Mouse (Mus musculus): Measurements from ENCODE around the gene Rrp1b. TPM values are rescaled to one million over a fixed set of nuclear protein-coding genes. Genes with fewer than 3 reads are reported as not detected.

Gene Rrp1b
- polyA plus RNA-seq, 1 experiment from 2014 or later = 38.0 TPM

- no peak overlapping the region for H3K27ac ChIP-seq
- no peaks in the 10 kb centered on the region for H3K9me3 ChIP-seq (replicated peaks; ENCODE audit: low read length)
- no peak for TF ChIP-seq CTCF (IDR thresholded peaks at IDR 0.05; ENCODE audit: low read depth)
- H3K36me3 ChIP-seq (ENCODE audit: insufficient read depth, low read length) = no peaks in the 10 kb centered on the region
- no peaks in the 10 kb centered on the region for H3K27me3 ChIP-seq (ENCODE audit: insufficient read depth, low read length)
- H3K9ac ChIP-seq (ENCODE audit: low read depth, low read length) = no peak overlapping the region
- no peak overlapping the region for H3K4me2 ChIP-seq (ENCODE audit: low read length)
- H3K4me1 ChIP-seq (replicated peaks; ENCODE audit: insufficient read depth, low read length) = no peaks in the 10 kb centered on the region
- DNase-seq (ENCODE audit: low spot score) (no peak), ATAC-seq (replicated peaks; ENCODE audit: low FRiP score, low read depth) (no peak)
- no peak overlapping the region for H3K4me3 ChIP-seq (replicated peaks; ENCODE audit: low read depth, low read length)
These were observed 22.2 kb upstream of the Rrp1b start for GRCm38 (mm10) chr17:32013659-32014058.

DNA sequence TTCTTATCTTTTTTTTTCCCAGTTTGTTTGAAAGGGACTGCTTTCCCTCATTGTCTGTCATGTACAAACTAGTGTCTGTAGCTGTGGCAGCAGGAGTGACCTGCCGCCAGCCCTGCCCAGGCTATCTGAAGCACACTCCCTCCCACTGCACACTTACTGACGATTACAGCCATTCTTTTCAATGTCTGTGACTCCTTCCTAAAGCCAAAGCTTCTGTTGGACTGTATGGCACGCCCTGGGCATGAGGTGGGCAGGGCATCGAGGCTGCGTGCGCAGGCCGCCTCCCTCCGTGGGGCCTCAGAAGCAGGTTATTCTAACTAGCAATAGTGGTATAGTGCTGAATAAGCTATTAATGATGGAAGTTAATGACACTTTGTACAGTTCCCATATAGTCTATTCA is 19.4 kb upstream of the Rrp1b start:
- no peak overlapping the region for H3K4me3 ChIP-seq (replicated peaks; ENCODE audit: low read depth, low read length)
- no peak overlapping the region for H3K9ac ChIP-seq (ENCODE audit: low read depth, low read length)
- TF ChIP-seq CTCF (IDR thresholded peaks at IDR 0.05; ENCODE audit: low read depth) = no peak
- no peaks in the 10 kb centered on the region for H3K9me3 ChIP-seq (replicated peaks; ENCODE audit: low read length)
- no peaks in the 10 kb centered on the region for H3K27me3 ChIP-seq (ENCODE audit: insufficient read depth, low read length)
- no peak for DNase-seq (ENCODE audit: low spot score)
- H3K27ac ChIP-seq = no peak overlapping the region
- 87% methylated on average over 8 of the region's 8 CpGs for WGBS
- no peak for ATAC-seq (replicated peaks; ENCODE audit: low FRiP score, low read depth)
- no peaks in the 10 kb centered on the region for H3K36me3 ChIP-seq (ENCODE audit: insufficient read depth, low read length)
- H3K4me1 ChIP-seq (replicated peaks; ENCODE audit: insufficient read depth, low read length) = no peaks in the 10 kb centered on the region
- H3K4me2 ChIP-seq (ENCODE audit: low read length) = no peak overlapping the region

GRCm38 (mm10) chr17:32018127-32018894 is 17.6 kb upstream of the Rrp1b start:
- ATAC-seq (replicated peaks; ENCODE audit: low FRiP score, low read depth) (no peak), DNase-seq (ENCODE audit: low spot score) (no peak)
- Histone ChIP-seq H3K4me1 (replicated peaks; ENCODE audit: insufficient read depth, low read length) (no peaks in the 10 kb centered on the region), H3K27me3 (ENCODE audit: insufficient read depth, low read length) (no peaks in the 10 kb centered on the region), H3K4me2 (ENCODE audit: low read length) (no peak overlapping the region), H3K27ac (no peak overlapping the region), H3K9me3 (replicated peaks; ENCODE audit: low read length) (no peaks in the 10 kb centered on the region), H3K4me3 (replicated peaks; ENCODE audit: low read depth, low read length) (no peak overlapping the region), H3K36me3 (ENCODE audit: insufficient read depth, low read length) (no peaks in the 10 kb centered on the region), H3K9ac (ENCODE audit: low read depth, low read length) (no peak overlapping the region)
- WGBS = 78% methylated on average over 5 of the region's 5 CpGs
- no peak for TF ChIP-seq CTCF (IDR thresholded peaks at IDR 0.05; ENCODE audit: low read depth)

DNA sequence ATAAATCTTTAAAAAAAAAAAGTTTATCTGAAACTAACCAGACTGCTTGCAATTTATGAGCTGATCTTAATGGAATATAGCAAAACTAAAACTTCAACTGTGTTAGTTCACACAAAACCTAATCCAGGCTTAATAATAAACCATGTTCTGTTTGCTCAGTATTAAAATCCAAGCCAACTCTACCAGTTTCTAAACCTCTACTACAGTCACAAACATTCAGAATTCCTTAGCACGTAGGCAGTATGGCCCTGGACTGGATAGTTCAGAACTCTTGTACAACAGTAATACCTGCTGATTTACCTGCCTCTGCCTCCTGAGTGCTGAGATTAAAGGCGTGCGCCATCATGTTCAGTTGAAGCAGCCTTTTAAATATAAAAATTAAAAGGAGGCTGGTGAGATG is 13.9 kb upstream of the Rrp1b start:
- 87% methylated on average over 3 of the region's 3 CpGs for WGBS
- Histone ChIP-seq H3K9me3 (replicated peaks; ENCODE audit: low read length) (no peaks in the 10 kb centered on the region), H3K4me3 (replicated peaks; ENCODE audit: low read depth, low read length) (no peak overlapping the region), H3K4me1 (replicated peaks; ENCODE audit: insufficient read depth, low read length) (peaks cover 9% of the 10 kb centered on the region; the same call in 1 of the 2 replicates), H3K27ac (no peak overlapping the region), H3K36me3 (ENCODE audit: insufficient read depth, low read length) (no peaks in the 10 kb centered on the region), H3K9ac (ENCODE audit: low read depth, low read length) (no peak overlapping the region), H3K4me2 (ENCODE audit: low read length) (no peak overlapping the region), H3K27me3 (ENCODE audit: insufficient read depth, low read length) (no peaks in the 10 kb centered on the region)
- DNase-seq (ENCODE audit: low spot score) = no peak
- no peak for ATAC-seq (replicated peaks; ENCODE audit: low FRiP score, low read depth)
- TF ChIP-seq CTCF (IDR thresholded peaks at IDR 0.05; ENCODE audit: low read depth) = no peak

DNA sequence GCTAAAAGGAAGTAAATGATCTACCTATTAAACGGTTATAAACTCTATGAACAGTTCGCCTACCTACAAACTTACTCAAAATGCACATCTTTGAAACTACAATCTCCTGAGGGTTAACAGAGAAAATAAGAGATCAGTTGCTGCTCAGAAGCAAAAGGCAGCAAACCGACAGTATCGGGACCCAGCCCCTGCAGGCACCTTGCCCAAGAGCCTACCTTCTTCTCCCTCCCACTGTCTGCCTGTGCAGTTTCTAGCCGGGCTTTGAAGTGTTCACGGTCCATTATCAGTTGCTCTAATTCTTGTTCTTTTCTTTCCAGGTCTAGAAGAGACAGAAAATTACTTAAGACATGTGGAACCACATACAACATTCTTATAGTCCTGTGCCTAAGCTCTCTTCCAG is 13.3 kb upstream of the Rrp1b start:
- H3K27ac ChIP-seq = peak overlapping the region; percentile 31; the same call in 1 of the 2 replicates

GRCm38 (mm10) chr17:32023088-32023487 is 12.8 kb upstream of the Rrp1b start:
- no peaks in the 10 kb centered on the region for H3K36me3 ChIP-seq (ENCODE audit: insufficient read depth, low read length)
- no peak overlapping the region for H3K4me2 ChIP-seq (ENCODE audit: low read length)
- no peaks in the 10 kb centered on the region for H3K27me3 ChIP-seq (ENCODE audit: insufficient read depth, low read length)
- no peaks in the 10 kb centered on the region for H3K9me3 ChIP-seq (replicated peaks; ENCODE audit: low read length)
- WGBS = 60% methylated on average over 8 of the region's 8 CpGs
- ATAC-seq (replicated peaks; ENCODE audit: low FRiP score, low read depth) = no peak
- no peak for DNase-seq (ENCODE audit: low spot score)
- no peak for TF ChIP-seq CTCF (IDR thresholded peaks at IDR 0.05; ENCODE audit: low read depth)
- peaks cover 9% of the 10 kb centered on the region; the same call in 1 of the 2 replicates for H3K4me1 ChIP-seq (replicated peaks; ENCODE audit: insufficient read depth, low read length)
- peak overlapping the region; percentile 31; the same call in 1 of the 2 replicates for H3K27ac ChIP-seq
- no peak overlapping the region for H3K9ac ChIP-seq (ENCODE audit: low read depth, low read length)
- no peak overlapping the region for H3K4me3 ChIP-seq (replicated peaks; ENCODE audit: low read depth, low read length)

More for the DNA sequence above, 13.3 kb upstream of the Rrp1b start:
- H3K4me1 ChIP-seq (replicated peaks; ENCODE audit: insufficient read depth, low read length) = peaks cover 9% of the 10 kb centered on the region; the same call in 1 of the 2 replicates
- no peaks in the 10 kb centered on the region for H3K27me3 ChIP-seq (ENCODE audit: insufficient read depth, low read length)
- 42% methylated on average over 6 of the region's 6 CpGs for WGBS
- H3K9me3 ChIP-seq (replicated peaks; ENCODE audit: low read length) = no peaks in the 10 kb centered on the region
- no peak for TF ChIP-seq CTCF (IDR thresholded peaks at IDR 0.05; ENCODE audit: low read depth)
- no peak for ATAC-seq (replicated peaks; ENCODE audit: low FRiP score, low read depth)
- H3K4me2 ChIP-seq (ENCODE audit: low read length) = no peak overlapping the region
- H3K36me3 ChIP-seq (ENCODE audit: insufficient read depth, low read length) = no peaks in the 10 kb centered on the region
- H3K9ac ChIP-seq (ENCODE audit: low read depth, low read length) = no peak overlapping the region
- no peak overlapping the region for H3K4me3 ChIP-seq (replicated peaks; ENCODE audit: low read depth, low read length)
- DNase-seq (ENCODE audit: low spot score) = no peak

Measured in kidney, postnatal 0 days (tissue).